Mouse (Mus musculus) adrenal gland (tissue): ENCODE measurements around the gene Shmt1.

Experiments
- intact Hi-C: fragments of 180-260 bp; cut with DNase I; formaldehyde crosslinking; loops from one replicate; pipeline ENCODE4 v1.15.1; 2025

Gene Shmt1

DNA sequence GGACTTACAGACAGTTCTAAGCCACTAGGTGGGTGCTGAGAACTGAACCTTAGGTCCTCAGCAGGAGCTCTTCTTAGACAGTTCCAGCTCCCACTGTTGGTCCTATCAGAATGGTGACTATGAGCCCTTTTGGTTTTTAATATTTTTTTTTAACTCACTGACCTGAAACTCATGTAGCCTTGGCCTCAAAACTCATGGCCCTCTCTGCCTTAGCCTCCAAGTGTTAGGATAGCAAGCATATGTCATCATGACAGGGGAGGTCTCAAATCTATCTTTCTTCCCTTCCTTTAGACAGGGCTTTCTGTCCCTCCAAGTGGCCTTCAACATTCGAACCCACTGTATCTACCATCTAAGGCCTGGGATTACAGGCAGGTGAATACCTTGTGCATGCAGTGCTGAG is 10.6 kb downstream of the Shmt1 start:
- intact Hi-C loops: no loop called here

DNA sequence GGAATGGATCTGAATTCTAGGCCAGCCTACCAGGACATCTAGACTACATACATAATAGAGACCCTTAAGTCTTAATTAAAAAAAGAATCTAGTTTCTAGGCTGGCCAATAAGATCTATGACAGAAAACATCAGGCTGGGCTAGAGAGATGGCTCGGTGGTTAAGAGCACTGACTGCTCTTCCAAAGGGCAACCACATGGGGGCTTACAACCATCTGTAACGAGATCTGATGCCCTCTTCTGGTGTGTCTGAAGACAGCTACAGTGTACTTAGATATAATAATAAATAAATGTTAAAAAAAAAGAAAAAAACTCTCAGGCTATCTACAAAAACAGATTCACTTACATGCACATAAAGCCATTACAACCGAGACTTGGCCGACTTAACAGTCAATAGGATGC is 11.5 kb downstream of the Shmt1 start:
- intact Hi-C loops: no loop called here

DNA sequence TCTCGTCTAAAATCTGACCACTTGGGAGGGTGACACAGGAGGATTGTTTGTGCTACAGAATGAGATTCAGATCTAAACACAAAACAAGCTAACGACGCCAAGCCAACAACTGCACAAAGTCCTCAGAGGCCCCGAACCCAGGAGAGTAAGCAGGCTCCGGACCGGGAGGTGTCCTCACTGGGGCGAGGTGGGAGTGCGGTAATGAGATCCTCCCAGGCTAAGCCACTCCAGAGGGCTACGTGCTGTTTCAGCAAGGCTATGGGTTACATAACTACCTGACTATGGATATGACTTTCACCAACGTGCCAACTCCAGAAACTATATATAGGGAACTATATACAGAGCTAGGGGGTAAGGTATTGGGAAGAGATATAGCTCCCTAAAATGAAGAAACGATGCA is 15.2 kb downstream of the Shmt1 start:
- intact Hi-C loops: no loop called here

DNA sequence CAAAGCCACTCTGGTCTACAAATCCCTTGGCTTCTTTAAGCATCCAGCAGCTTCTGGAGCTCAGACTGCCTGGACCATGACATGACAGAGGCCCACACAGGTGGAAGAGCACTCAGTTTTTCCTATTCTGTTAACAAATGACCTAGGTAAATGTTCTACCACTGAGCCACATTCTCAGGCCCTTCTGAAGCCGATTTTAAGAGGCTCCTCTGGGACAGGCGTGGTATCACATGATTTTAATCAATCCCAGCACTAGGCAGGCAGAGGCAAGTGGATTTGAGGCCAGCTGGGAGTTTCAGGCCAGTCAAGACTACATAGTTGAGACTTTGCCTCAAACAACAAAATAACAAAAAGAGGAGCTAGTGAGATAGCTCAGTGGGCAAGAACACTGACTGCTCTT is 21.0 kb downstream of the Shmt1 start:
- intact Hi-C loops: no loop called here

DNA sequence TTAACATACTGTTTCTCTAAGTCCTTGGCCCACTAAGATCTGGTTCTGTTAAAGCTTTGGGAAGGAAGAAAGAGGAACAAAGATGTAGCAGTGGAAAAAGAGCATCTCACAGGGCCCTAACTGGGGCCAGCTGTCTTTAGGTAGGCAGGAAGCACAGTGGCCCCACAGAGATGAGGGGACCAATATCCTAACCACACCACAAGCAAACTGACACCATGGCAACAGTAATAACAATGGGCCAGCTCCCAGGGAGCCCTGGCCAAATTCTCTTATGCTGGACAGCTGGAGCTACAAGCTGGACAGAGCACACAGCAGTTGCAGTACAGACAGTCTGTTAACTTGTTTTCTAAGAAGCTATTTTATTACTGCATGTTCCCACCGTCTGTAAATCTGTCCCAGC is 23.9 kb downstream of the Shmt1 start:
- intact Hi-C loops: no loop called here

DNA sequence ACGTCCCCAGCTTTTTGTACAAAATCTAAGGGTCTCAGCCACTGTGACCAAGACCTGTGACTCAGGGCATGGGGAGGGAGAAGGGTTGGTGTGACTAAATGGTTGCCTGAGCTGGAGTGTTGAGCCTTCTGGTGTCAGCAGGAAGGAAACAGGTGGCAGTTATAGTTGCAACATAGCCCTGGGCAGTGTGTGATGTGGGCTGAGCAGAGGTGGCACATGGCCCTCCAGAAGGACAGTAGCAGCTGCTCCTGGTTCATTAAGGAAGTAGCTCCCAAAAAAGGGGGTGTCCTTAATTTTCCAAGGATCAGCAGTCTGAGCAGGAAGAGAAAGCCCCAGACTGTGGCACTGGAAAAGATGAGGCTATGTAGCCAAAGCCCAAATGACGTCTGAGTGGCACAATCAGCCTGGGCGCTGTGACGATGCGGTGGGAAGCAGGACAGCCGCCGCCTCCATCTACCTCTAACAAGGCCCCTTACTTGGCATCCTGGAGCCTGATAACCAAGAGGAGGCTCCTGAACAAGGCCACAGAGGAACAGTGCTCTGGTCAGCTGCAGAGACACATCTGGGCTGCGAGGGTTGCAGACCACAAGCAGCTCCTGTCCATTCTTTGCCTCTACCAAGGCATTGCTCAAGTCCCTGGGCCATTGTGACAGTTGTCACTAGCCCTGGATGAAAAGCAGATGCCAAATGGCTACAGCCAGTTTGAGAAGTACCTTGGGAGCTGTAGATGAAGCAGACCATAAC is 27.2 kb downstream of the Shmt1 start:
- intact Hi-C loops: no loop called here

DNA sequence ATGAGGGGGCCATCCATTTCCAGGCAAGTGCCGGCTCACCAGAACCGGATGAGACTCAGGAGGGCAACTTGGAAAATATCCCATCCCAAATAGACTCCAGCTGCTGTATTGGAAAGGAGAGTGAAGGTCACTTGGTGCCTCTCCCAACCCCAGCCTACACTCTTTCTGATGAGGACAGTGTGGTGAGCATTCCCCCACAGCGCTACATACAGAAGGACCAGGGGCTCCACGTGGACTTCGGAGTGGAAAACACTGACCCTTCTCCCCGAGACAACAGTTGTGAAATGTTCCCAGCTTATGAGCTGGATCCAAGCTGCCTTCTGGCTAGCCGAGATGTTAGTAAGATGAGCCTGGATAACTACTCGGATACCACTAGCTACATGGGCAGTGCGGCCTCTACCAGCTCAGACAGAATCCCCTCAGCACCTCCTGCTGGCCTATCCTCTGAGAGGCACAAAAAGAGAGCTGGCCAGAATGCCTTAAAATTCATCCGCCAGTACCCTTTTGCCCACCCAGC is 31.8 kb downstream of the Shmt1 start:
- intact Hi-C loops: loop anchor here (5.0 kb wide), 1 partner anchor 47 kb away; no protein-coding TSS in a partner anchor

DNA sequence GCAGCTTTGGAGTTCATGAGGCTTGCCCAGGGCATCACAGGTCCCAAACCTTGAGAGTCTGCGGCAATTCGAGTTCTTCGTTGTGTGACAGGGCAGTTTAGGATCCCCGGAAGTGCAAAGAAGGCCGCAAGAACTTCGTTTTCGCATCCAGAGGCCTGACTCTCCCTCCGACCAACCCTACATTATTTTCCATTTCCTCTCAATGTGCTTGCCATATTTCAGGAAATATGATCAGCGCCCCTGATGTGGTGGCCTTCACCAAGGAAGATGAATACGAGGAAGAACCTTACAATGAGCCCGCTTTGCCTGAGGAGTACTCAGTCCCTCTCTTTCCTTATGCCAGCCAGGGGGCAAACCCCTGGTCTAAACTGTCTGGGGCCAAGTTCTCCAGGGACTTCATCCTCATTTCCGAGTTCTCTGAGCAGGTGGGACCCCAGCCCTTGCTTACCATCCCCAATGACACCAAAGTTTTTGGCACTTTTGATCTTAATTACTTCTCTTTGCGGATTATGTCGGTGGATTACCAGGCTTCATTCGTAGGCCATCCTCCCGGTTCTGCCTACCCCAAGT is 33.6 kb downstream of the Shmt1 start:
- intact Hi-C loops: loop anchor here (5.0 kb wide), 1 partner anchor 46 kb away; no protein-coding TSS in a partner anchor

DNA sequence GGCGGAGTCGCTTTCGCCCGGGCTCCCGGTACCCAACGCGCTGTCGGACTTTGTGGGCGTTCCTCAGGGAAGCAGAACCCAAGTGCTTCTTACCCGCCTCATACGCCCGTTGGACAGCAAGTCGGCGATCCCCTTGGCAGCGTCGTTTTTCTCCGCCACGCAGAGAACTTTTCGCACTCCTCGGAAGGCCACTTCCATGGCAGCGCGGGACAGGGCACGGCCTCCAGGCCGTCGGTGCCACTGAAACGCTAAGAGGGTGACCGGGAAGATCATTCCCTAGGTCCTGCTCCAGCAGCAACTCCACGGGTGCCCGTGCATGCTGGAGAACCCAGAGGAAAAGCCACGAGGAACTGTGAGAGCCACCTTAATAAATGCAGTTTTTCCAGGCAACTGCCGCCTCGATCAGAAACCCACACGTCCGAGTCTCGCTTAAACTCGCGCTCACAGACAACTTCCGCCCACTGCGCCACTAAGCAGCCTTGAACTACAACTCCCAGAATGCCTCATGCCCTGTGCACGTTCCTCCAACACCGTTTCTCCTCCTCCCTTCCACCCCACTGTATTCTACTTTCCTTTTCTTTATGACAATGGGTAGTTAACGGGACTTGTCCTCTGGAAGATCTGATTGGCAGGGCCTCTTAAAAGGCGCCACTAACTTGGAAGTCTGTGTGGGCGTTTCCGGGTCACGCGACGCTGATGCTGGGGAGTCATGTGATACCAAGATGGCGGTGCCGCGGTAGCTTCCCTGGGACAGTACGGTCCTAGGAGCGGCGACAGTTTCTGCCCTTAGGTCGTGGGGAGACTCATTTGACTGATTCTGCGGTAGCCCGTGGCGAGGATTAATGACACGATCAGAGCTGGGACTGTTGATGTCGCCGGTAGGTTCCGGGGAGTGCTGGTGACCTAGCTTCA is 34.4 kb downstream of the Shmt1 start, which contains the start of the genes Top3a and Smcr8:
Gene Top3a (minus strand): TSS at position 537 of the 912 bp plus-strand sequence.
Gene Smcr8 (plus strand): TSS at position 696 of the 912 bp plus-strand sequence.
- intact Hi-C loops: loop anchor here (5.0 kb wide), 1 partner anchor 45 kb away; no protein-coding TSS in a partner anchor

DNA sequence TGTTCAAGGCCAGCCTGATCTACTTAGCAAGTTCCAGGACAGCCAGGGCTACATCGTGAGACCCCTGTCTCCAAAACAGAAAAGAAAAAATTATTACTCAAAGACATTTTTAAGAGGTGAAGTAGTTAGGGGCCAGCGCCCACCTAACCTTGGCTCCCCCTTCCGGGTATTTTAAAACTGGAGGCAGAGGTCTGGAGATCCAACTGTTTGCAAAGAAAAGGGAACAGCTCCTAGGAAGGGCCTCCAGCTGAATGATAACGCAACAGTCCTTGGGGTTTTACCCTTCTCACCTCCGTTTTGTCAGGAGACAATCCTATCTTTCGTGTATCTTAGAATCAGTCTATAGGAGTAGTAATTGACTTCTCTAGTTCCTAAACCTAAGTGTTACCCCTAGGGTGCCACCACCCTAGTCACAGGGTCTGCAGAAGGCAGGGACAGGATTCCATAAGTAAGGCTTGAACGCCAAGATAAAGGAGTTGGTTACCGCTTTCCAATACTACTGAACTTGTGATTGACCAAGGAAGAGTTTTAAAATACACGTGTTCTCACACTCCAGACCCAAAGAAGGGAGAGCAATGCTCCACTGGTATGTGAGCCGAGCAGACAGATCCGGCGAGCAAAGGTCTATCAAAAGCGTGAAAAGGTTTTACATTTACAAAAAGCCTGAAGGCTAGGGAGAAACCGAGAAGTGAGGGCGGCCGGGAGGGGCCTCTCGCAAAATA is 35.2 kb downstream of the Shmt1 start:
- intact Hi-C loops: loop anchor here (5.0 kb wide), 1 partner anchor 44 kb away; no protein-coding TSS in a partner anchor

DNA sequence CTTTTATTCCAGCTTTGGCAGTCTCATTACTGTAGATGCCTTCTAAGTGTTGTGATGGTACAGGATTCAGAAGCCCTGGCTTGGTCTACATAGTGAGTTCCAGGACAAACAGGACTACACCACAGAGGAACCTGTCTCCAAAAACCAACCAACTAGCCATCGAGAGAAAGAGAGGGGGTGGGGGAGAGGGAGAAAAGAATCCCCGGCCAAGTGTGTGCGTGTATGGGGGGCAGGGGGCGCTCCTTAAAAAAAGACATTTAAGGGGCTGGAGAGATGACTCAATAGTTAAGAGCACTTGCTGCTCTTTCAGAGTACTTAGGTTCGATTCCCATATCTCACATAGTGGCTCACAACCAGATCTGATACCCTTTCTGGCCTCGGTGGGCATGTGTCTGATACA is 35.9 kb downstream of the Shmt1 start:
- intact Hi-C loops: loop anchor here (5.0 kb wide), 1 partner anchor 43 kb away; no protein-coding TSS in a partner anchor

DNA sequence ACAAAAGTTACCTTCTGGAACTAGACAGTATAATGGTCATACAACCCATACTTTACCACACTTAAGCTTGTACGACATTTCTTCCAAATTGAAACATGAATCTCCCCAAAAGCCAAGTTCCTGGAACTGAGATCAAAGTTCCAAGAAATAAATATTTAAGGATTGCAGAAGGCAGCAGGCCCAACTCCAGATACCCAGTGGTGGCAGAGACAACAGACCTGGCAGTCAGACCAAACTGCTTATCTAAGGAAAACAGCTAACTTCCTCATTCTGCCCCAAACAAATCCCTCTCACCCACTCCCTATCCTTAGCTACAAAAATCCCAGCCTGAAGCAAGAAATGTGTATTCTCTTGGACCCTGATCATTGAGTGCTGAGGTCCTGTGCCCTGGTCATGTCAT is 36.7 kb downstream of the Shmt1 start:
- intact Hi-C loops: loop anchor here (5.0 kb wide), 2 partner anchors 43 to 78 kb away; partner anchors contain the start of gene Llgl1

DNA sequence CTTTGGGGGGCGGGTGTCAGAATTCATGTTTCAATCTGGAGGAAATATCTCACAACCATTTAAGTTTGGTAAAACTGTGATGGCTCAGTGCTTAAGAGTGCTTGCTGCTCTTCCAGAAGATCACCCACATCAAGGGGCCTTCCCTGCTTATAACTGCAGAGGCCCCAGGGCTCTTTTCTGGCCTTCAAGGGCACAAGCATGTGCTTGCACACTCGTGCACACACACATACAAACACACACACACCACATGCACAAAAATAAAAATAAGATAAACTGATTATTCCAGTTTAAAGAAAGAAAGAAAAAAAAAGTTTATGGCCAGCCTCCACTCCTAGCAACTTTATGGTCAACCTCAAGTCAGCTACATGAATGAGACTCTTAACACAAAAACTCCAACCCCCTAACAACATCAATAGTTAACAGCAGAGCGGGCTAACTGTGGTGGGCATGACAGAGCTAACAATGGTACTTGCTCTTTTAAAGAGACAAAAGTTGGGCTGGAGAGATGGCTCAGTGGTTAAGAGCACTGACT is 37.3 kb downstream of the Shmt1 start:
- intact Hi-C loops: loop anchor here (5.0 kb wide), 1 partner anchor 77 kb away; the partner anchor contains the start of gene Llgl1

DNA sequence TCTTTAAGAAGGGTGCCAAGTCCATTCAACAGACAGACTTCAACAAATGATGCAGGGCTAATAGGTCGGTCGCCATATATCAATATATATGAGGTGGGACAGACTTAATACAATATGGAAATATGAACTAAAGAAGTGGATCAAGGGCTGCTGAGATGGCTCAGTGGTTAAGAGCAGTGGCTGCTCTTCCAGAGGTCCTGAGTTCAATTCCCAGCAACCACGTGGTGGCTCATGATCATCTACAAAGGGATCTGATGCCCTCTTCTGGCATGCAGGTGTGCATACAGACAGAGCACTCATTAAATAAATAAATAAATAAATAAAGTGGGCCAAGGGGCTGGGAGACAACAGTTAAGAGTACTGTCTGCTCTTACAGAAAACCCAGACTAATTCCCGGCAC is 39.4 kb downstream of the Shmt1 start:
- intact Hi-C loops: loop anchor here (5.0 kb wide), 1 partner anchor 75 kb away; the partner anchor contains the start of gene Llgl1

DNA sequence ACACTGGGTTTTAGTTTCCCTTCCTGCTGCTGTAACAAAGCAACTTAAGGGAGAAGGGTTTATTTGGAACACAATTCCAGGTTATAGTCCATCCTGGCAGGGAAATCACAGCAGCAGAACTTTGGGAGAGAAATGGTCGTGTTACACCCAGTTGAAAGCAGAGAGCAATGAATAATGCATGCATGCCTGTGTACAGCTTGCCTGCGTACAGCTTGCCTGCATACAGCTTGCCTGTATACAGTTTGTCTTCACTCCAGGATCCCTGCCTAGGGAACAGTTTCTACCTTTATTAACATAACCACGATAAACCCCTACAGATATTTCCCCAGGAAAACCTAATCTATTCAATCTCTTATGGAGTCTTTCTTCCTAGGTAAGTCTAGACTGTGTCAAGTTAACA is 40.7 kb downstream of the Shmt1 start:
- intact Hi-C loops: loop anchor here (5.0 kb wide), 1 partner anchor 73 kb away; the partner anchor contains the start of gene Llgl1

DNA sequence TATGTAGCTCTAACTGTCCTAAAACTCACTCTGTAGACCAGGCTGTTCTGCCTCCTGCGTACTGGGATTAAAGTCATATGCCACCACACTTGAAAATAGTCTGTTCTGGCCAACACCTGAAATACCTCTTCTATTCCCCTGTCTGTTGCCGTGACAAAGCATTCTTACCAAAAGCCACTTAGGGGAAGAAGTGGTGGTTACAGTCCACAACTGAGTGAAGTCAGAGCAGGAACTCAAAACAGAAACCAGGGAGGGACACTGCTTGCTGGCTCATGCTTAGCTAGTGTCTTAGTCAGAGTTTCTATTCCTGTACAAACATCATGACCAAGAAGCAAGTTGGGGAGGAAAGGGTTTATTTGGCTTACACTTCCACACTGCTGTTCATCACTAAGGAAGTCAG is 42.2 kb downstream of the Shmt1 start:
- intact Hi-C loops: no loop called here

DNA sequence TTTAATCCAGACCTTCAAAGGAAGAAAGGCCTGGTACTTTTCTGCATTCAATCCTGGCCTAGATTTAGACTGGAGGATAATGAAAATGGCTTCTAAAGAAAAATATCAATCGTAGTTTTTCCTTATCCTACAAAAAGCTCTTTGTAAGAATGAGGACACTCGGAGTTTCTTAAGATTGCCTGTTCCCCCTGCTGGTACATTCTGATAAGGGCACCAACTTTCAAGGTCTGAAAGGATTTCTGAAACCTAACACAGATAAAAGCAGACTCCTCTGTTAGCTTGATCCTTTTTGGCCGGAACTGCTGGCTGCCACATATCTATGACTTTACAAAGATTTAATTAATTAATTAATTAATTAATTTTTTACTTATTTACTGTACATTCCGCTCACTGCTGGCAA is 44.5 kb downstream of the Shmt1 start:
- intact Hi-C loops: no loop called here

DNA sequence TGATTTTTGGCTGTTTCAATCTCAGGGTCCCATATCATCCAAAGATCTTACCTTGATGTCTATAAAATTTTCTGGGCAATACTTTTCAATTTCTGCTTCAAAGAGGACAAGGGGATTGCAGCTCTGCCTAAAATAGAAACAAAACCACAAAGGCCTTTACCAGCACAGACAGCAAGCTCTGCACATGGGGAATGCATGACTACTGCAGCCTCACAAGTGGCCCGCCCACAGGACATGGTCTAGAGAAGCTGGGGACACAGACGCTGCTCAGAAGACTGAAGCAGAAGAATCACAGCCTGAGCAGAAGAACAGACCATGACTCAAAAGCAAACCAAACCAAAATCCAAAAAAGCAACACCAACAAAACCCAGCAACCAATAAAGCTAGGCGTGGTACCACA is 49.8 kb downstream of the Shmt1 start:
- intact Hi-C loops: no loop called here

DNA sequence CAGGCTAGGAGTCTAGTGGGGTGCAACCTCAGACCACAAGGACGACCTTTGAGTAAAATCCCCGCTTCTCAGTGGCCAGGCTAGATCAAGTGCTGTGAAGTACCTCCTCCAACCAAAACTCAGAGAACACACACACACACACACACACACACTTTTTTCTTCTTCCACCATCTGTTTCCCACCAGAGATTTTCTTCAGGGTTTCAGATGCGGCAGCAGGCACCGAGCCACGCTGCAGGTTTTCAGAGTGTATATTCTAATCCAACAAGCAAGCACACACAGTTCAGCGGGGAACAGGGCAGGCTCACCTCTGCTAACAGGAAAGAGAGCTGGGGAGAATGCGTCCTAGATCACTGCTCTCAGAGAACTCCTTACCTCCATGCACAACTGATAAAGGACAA is 55.9 kb downstream of the Shmt1 start:
- intact Hi-C loops: no loop called here

DNA sequence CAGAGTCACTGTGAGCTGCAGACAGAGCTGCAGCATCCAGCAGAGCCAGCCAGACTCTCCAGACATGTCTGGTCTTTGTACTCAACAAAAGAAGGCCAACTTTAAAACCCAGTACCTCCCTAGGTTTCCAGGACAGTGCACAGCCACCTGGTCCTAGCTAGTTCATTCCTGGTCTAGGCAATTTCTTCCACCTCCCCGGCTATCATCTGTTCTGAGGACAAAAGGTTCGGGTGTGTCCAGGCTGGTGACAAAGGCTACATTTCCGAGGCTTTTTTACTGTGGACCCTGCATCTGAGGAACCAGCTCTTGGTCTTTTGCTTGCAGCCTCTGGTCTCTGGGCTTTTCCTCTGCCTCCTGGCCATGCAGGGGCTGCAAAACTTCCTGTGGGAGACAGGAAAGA is 71.2 kb downstream of the Shmt1 start:
- intact Hi-C loops: no loop called here
